Mouse (Mus musculus) frontal cortex, adult (tissue): ENCODE data around the gene Prcd.
"Not testable (repeated sequence)": the region's sequence is repeated elsewhere in the genome, so short reads cannot be mapped to it uniquely, and the experiment has no call there.

Experiments used
- ATAC-seq: cut with Nextera tagmentation; 2 replicates; pipeline ENCODE4 v1.9.2; 2017; ENCODE audit warnings: mild to moderate bottlenecking, moderate library complexity, mixed read lengths; ENCODE audit not compliant: low TSS enrichment

The Prcd gene

DNA sequence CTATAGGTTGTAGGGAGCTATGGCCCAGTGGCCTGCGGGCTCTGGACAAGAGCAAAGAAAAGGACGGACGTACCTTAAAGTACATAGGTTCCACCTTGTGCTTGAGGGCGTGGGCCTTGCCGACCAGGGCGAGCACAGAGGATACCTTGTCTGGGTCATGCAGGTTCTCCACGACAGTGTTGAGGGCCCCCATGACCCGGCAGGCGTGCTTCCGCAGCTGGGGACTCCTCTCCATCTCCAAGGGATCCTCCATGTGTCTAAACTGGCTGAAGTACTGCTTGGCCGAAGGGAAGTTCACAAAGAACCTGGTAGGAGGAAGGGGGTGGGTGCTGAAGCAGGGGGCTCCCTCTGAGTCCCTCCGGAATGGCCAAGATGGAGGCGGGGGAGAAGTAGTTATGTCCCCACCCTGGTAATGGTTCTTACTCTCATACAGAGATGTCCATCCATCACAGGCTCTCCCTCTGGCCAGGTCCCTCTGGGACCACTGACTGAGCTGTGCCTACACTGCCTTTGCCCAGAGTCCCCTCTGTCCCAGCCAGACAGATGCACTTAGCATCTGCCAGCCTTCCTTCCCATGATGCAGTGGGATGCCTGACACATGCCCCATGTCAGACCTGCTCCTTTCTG lies 3.5 kb upstream of the Prcd start:
- ATAC-seq: no peak

DNA sequence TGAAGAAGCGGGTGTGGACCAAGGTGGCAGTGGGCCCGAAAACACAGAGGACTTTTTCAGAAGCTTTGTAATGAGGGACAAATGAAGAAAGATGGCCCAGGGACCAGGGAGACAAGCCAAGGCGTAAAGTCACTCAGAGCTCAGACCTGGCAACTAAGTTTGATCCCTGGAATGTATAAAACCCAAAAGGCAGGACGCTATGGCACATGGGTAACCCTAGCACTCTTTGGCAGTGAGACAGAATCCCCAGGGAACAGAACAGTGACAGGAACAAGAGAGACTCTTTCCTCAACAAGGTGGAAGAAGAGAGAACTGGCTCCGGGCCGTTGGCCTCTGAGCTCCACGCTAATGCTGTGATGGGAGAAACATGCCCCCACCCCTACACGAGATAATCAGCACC lies 2.5 kb upstream of the Prcd start:
- ATAC-seq: no peak

DNA sequence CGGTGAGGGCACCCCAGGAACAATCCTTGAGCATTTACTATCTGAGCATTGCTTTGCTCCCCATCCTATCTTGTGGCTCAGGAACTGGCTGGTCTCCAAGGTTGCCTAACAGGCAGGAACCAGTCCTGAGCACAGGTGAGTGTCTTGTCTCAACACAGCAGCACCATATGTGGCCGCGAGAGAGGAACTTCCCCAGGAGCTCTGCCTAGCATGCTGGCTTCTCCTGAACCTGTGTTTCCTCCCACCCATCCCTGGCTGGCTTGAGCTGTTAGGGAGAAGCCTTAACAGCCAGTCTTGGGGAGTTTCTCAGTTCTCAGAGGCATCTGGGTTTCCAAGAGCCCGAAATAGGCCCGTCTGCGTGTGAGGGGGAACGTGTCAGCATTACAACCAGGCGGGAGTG lies 2.0 kb upstream of the Prcd start:
- peak; percentile 80 for ATAC-seq

DNA sequence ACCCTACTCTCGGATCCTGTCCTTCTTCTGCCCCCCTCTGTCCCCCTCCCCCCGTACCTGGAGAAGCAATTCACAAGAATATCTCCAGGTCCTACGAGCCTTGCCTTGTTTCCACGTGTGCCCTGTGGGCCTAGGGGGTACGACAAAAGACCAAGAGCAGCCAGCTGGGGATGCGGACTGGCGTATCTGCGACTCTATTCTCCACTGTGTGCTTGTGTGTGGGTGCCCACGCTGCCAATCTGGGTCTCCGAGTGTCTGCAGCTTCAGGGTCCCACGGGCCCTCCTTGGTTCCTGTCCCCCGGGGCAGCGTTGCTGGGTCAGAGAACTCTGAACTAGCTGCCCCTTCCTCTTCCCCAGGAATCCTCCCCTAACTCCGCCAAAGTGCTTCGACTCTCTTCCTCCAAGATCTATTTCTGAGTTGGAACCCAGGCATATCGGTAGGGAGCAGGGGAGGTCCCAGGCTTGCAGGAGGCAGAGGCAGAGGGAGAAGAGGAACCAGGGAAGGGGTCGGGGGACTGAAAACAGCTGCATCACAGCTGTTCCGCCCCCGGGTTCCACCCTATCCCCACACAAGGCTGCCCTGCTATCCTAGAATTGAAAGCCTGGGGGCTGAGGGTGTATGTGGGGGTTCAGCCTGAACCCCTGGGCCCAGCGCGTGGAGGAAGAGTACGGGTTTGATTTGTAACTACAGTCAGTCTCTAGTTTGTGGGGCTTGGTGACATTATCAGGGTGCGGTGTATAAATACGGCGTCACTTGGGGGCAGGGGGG lies 820 bp upstream of the Prcd start:
- ATAC-seq: no peak

DNA sequence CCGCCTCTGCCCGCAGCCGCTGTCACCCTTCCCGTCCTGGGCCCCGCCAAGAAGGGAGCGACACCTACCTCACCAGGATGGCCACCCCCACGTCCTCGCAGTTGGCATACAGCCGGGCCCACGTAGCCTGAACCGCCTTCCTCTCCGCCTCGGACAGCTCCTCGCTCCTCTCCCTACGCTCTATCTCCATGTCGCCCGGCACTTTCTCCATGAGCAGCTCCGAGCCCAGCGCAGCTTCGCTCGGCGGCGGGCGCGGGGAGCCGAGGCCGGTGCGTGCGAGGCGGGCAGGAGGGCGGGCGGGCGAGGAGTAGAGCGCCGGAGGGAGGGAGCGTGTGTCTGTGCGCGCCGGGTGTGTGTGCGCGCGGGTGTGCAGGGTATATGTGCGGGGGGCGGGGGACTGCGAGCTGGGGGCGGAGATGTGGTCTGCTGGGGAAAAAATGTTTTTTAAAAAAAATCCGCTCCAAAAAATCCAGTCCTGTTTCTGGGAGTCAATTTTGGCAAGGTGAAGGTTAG lies 431 bp downstream of the Prcd start:
- peak; percentile 18; the same call in 1 of the 2 replicates for ATAC-seq

DNA sequence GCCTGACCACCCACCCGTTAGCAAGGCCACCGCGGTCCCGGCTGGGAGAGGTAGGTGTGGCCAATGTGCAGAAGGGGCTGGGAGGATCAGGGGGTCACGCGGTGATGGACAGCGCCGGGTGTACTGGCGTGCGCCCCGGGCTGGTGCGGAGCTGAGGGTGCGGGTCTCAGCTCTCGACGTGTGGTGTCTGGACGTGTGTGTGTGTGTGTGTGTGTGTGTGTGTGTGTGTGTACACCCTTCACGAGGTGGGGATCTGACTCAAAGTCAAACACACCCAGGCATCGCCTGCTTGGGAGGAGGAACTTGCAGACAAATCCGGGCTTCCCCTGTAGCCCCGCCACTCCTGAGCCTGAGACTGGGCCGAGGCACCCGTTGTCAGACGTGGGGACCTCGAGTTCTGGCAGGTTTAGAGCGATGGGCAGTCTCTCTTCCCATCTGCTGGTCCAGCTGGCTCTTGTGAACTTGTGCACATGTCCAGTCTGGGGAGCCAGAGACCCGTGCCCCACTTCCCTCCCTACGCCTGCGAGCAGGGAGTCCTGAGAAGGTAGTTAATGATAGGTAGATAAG lies 1.0 kb downstream of the Prcd start, which contains the start of gene Cygb:
Gene Cygb, minus strand, starts transcription at position 59 of the 567 bp plus-strand sequence.
- ATAC-seq: no peak

DNA sequence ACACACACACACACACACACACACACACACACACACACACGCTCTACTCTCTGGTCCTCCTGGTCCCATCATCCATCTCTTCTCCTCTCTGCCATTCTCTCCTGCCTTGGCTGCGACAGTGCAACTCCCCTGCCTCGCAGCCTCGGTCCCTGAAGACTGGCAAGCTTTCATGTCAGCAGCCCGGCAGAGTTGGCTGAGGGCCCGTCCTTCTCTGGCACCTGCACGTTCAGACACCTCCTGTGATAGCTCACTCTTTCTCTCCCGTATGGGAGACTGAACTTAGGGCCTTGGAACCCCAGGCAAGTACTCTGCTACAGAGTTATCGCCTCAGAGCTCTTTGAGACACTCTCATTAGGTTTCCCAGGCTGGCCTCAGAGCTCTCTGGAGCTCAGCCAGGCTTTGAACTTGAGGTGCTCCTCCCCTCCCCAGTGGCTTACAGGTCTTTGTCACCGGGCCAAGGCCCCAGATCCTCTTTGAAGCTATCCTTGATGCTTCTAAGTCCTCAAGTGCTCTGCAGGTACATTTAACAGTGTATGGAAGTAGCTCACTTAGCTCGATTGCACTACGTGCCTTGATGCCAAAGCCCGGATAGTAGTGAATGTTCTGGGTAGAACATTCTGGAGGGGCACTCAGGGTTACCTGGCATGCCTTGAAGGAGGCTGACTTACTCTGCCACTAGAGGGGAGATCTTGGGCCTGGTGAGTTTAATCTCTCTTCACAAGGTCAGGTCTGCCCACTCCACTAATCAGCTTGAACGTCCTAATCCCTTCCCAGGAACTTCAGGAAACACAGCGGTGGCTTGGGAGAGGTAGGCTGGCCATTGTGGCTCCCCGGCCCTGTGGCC lies 3.2 kb downstream of the Prcd start:
- ATAC-seq: no peak

DNA sequence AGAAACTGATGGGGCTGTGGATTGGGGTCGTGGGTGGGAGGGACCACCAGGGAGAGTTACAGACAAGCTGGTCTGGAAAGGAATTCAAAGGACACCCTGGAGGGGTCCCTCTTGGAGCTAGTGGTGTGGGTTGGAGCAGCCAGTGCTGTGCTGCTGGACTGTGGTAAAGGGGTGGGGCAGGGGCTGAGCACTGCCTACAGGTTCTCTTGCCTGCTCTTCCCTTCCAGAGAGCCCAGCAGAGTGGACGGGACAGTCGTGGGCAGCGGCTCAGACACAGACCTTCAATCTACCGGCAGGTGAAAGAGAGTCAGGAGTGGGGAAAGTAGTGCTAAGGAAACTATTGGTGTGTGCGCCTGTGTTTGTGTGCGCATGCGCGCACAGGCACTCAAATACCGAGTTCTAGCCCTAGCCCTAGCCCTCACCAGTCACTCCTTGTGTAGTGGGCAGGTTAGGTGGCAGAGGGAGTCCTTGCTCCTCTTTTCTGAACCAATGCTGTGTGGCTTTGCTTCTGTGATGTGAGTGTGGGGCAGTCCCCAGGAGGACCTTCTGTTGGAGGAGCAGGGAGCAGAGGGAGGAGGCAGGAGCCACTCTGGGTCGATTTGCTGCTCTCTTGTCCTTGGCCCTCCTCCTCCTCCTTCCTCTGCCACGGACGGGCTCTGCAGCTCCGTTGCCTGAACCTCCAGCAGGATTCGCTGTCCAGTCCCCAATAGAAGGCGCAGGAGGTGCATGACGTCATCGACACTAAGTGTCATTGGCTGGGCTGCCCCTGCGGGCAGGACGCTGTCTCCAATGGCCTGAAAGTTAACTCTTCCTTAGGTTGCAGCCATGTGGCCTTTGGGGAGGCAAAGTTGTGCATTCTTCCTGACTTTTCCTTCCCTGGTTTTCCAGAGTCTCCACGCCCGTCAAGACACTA lies 4.2 kb downstream of the Prcd start:
- ATAC-seq: peak; percentile 68

DNA sequence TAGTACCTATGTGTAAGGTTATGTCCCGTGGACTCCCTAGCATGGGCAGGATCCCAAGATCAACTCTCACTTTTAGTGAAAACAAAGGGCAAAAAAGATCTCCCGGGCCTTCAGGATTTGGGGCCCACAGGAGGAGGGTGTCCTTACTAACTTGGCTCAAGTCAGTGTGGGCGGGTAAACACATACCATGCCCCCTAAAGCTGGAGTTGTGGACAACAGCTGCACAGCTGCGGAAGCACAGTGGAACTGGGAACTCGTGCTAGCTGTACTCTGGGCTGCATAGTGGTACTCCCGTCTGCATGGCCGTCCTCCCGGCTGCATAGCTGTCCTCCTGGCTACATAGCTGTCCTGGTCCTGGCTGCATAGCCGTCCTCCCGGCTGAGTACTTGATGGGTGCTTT lies 4.9 kb downstream of the Prcd start:
- ATAC-seq: no peak

DNA sequence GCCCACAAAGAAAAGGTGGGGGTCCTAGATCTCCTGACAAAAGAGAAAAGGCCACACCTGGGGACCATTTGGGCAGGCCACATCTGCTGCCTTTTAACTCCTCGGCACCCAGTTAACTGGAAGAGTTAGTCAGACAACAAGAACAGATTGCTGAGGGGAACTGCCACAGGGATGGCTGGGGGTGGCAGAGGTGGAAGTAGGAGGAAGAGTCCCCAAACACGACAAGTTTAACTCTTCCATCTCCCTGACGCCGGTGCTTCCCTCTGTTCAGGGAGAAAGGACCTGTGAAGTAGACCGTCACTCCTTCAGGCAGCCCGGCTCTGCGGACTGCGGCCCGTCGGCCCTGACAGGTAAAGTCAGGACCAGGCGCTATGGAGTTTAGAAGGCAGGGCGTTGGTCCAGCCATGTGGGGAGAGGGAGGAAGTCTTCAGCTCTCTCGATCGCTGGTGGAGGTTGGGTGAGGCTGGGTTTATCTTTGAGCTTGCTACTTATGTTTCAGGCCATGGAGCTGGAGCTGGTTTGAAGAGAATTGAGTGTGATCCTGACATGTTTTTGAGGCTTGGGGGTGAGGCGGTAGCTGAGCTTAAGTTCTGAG lies 5.8 kb downstream of the Prcd start:
- ATAC-seq: no peak

DNA sequence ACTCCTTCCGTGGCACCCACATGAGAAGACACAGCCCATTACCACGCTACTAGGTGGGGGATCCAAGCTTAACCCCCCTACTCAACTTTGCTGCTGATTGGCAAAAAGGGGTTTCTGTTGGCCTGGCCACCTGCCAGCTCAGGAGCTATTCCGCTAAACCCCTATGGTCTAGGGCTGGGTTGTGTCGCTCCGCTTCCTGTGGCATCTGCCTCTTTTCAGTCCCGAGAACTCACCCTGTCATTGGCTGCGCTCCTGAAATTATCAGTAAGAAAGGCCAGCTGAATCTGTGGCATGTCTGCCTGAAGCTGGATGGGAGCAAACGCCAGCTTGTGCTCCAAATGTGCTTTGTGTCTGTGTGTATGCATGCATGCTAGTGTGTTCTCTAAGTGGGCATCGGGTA lies 6.8 kb downstream of the Prcd start:
- no peak for ATAC-seq

DNA sequence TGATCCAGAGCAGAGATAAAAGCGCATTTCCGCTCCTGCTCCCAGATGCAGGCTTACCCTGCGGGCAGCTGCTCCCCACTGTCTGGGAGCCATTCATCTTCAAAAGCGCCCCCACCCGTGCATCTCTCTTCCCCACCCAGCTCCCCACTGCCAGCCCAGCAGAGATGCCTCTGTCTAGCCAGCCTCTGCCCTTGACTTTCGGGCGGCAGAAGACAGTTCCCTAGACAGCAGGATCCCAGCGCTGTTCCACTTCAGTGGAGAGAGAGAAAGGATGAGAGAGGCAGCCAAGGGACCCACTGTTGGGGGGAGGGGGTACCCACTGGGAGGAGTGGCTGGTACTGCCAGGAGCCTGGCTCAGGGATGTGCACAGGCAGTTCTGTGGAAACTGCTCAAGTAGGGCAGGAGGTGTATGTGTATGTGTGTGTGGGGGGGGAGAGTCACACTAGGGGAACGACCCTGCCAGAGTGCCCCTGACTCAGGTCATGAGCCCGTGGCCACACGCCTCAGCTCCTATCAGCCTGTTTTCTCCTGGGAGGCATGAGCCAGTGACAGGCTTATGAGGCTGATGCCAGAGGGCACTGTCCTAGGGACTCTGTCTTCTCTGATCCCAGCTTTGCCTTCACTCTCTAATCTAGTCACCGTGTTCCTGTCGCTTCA lies 8.1 kb downstream of the Prcd start:
- peak; percentile 28; the same call in 1 of the 2 replicates for ATAC-seq

DNA sequence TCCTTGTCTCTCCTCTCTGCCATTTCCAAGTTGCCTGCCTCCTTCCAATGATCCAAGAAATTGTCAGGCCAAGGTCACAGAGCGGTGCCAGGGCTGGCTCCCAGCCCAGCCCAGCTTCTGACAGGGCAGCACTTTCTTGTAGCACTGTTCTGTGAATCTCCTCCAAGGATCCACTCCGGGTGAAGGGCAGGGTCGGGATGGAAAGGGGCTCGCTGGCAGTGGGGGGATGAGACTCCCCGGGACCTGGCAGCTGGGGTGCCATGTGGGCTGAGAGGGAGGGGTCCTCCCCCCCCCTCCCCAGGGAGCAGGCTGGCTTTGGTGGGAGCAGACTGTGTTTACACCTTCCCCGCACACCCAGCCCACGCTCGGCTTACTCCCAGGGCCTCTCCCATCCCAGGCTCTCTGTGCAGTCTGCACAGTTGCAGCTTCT lies 8.6 kb downstream of the Prcd start:
- peak; percentile 53; the same call in 1 of the 2 replicates for ATAC-seq

DNA sequence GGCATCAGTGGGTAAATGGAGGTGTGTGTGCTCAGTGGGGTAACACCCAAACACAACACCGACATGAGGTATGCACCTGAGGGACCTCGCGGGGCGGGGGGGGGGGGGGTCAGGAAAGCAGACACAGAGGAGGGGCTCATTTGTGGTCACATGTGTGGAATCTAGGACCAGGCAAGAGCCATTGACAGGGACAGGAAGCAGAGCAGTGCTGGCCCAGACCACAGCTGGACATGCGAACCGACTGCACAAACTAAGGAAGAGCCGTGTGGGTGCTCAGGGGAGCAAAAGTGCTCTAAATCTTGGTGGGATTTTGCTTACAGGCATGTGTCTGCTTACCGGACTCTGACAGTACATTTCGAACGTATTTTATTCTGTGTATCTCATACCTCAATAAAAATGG lies 12.0 kb downstream of the Prcd start:
- no peak for ATAC-seq

DNA sequence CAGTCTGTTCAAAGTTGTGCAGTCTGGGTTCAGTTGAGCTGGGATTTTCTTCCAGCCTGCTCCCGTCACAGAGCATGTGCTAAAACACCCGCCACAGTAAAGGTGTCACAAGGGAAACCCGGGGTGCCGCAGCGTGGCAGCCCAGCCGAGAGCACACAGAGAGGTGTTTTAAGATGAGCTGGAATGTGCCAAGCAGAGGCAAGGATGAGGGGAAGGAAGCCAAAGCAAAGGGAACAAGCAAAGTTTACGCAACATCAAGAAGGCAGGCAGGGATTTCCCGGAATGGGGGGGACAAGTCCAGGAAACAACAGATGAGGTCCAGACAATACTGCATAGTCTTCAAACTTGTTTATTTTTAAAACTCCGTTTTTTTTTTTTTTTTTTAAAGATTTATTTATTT lies 13.2 kb downstream of the Prcd start:
- no peak for ATAC-seq

DNA sequence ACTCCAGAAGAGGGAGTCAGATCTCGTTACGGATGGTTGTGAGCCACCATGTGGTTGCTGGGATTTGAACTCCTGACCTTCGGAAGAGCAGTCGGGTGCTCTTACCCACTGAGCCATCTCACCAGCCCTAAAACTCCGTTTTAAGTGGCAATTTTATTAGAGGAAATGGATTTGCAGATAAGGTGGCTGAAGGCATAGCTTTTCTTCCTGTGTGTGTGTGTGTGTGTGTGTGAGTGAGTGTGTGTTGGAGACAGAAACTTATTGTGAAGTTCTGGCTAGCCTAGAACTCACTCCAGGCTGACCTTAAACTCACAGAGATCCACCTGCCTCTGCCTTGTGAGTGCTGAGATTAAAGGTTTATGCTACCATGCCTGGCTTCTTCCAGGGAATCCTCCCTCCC lies 13.7 kb downstream of the Prcd start:
- not testable (repeated sequence) for ATAC-seq

DNA sequence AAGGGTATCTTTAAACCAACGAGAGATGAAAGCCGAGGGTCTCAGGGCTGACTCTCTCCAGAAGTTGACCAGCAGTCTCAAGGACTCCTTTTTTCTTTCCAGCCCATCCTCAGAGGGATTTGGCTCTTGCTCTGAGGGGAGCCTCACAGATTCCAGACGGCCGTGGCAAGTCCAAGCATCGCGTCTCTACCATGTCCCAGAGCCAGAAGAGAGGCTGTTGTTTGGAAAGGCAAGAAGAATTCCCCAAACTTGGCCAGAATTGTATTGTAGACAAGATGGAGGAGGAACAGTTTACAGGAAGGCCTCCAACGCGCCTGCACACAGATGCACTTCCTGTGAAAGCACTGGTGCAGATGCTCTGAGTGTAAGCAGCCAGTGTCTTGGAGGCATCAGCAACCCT lies 14.6 kb downstream of the Prcd start:
- ATAC-seq: no peak

DNA sequence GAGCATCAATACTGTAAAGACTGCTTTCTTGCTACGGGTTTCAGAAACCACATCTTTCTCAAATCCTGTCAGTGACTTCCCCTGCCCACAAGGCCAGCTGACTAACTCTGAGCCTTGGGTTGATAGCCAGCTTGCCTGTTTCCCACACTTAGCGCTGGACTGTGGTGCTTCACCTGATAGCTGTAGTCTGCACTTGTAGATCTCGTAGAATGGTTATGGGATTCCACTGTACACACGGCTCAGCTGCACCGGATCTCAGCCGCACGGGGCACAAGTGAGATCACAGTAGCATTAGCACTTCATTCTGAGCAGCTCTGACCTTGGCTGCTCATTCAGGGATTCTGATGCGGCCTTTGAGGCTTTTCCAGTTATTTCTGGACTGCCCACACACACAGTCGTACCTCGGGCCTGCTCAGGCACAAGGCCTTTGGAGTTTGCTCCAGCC lies 15.1 kb downstream of the Prcd start:
- no peak for ATAC-seq

DNA sequence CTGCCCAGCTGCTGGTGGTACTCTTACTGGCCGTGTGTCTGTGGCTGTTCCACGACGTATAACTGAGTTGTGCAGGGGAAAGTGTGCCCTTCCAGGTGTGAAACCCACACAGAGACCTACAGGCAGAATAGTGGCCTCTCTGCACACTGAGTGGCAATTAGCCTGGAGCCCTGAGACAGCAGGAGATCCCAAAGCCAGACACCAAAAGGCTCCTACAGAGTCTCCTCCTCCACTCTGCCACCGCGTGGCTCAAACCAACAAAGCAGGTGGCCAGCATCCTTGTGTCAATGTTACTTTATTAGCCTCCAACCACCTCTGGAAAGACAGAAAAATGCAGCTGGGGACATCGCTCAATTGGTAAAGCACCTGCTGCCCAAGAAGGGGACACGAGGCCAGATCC lies 15.5 kb downstream of the Prcd start:
- ATAC-seq: no peak

DNA sequence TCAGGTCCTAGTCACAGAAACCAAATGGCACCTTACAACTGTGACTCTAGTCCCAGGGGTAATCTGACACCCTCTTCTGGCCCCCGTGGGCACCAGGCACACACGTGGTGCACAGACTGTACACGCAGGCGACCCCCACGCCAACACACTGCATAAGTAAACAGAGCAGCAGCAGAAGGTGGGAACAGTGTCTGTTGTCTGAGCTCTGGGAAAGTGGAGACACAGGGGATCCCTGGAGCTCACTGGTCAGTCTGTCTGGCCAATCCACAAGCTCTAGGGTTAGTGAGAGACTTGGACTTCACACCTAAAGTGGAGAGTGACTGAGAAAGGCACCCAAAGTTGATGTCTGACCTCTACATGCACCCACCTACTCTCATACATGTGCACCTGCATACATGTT lies 16.0 kb downstream of the Prcd start:
- ATAC-seq: no peak
